Mouse (Mus musculus): ENCODE results near the gene Parn.

- TF ChIP-seq POLR2A (IDR thresholded peaks at IDR 0.05; ENCODE audit: control insufficient read depth, low read depth, low read length) (no peak), CTCF (IDR thresholded peaks at IDR 0.05; ENCODE audit: control insufficient read depth, insufficient read depth, insufficient replicate concordance, low read depth, low read length) (no peak)
Observed at GRCm38 (mm10) chr16:13644474-13644873, 23.5 kb downstream of the Parn start.
